Mouse (Mus musculus): Measurements from ENCODE around the gene Kdelc2. TPM values are rescaled to one million over a fixed set of nuclear protein-coding genes. Genes with fewer than 3 reads are reported as not detected.

The Kdelc2 gene
- polyA plus RNA-seq (2015; fragmentation: Nextera tagmentation; extraction: Ambion mirVana), result 2.6 and 2.7 TPM in 2 replicates

- Histone ChIP-seq H3K9ac (replicated peaks) (peak within 1 kb of the TSS; percentile 74), H3K4me2 (ENCODE audit: low read depth, low read length) (peak within 1 kb of the TSS; percentile 92), H3K36me3 (replicated peaks; ENCODE audit: insufficient read depth, low read length) (no peaks in the 10 kb centered on the region), H3K9me3 (ENCODE audit: low read length) (no peaks in the 10 kb centered on the region), H3K4me1 (ENCODE audit: insufficient read depth) (peaks cover 3% of the 10 kb centered on the region; the same call in 1 of the 2 replicates), H3K4me3 (ENCODE audit: low read depth, low read length) (peak within 1 kb of the TSS; percentile 72), H3K27me3 (ENCODE audit: insufficient read depth, low read length) (no peaks in the 10 kb centered on the region), H3K27ac (ENCODE audit: low read depth) (peak within 1 kb of the TSS; percentile 93)
- peak; percentile 76 for ATAC-seq
- under 1% methylated on average over 59 of the region's 75 CpGs for WGBS (ENCODE audit: insufficient replicate concordance)
- DNase-seq, result peak; percentile 56
- TF ChIP-seq CTCF (IDR thresholded peaks at IDR 0.05; ENCODE audit: low read depth) (peak; percentile 37; the same call in 1 of the 2 replicates), EP300 (IDR thresholded peaks at IDR 0.05; ENCODE audit: low read depth) (no peak)
These were observed at the start of gene Kdelc2 for GRCm38 (mm10) chr9:53383951-53384866. Gene Kdelc2, plus strand, starts transcription at chr9:53384025.

GRCm38 (mm10) chr9:53335131-53335530, 48.7 kb upstream of the Kdelc2 start:
- H3K27ac ChIP-seq (ENCODE audit: low read depth), result no peak overlapping the region
- no peak overlapping the region for H3K4me3 ChIP-seq (ENCODE audit: low read depth, low read length)
- no peak for TF ChIP-seq CTCF (IDR thresholded peaks at IDR 0.05; ENCODE audit: low read depth)
- no peak for TF ChIP-seq EP300 (IDR thresholded peaks at IDR 0.05; ENCODE audit: low read depth)
- no peaks in the 10 kb centered on the region for H3K4me1 ChIP-seq (ENCODE audit: insufficient read depth)
- no peaks in the 10 kb centered on the region for H3K36me3 ChIP-seq (replicated peaks; ENCODE audit: insufficient read depth, low read length)
- ATAC-seq (no peak), DNase-seq (no peak)
- H3K9ac ChIP-seq (replicated peaks), result no peak overlapping the region
- peaks cover 3% of the 10 kb centered on the region; the same call in 1 of the 2 replicates for H3K9me3 ChIP-seq (ENCODE audit: low read length)
- no peak overlapping the region for H3K4me2 ChIP-seq (ENCODE audit: low read depth, low read length)
- WGBS (ENCODE audit: insufficient replicate concordance), result 67% methylated on average over 3 of the region's 3 CpGs
- no peaks in the 10 kb centered on the region for H3K27me3 ChIP-seq (ENCODE audit: insufficient read depth, low read length)

- Histone ChIP-seq H3K4me3 (ENCODE audit: low read depth, low read length) (no peak overlapping the region), H3K27me3 (ENCODE audit: insufficient read depth, low read length) (no peaks in the 10 kb centered on the region), H3K4me2 (ENCODE audit: low read depth, low read length) (no peak overlapping the region), H3K9ac (replicated peaks) (no peak overlapping the region), H3K4me1 (ENCODE audit: insufficient read depth) (no peaks in the 10 kb centered on the region), H3K27ac (ENCODE audit: low read depth) (no peak overlapping the region), H3K9me3 (ENCODE audit: low read length) (no peaks in the 10 kb centered on the region), H3K36me3 (replicated peaks; ENCODE audit: insufficient read depth, low read length) (no peaks in the 10 kb centered on the region)
- no peak for TF ChIP-seq EP300 (IDR thresholded peaks at IDR 0.05; ENCODE audit: low read depth)
- no peak for TF ChIP-seq CTCF (IDR thresholded peaks at IDR 0.05; ENCODE audit: low read depth)
- 69% methylated on average over 7 of the region's 7 CpGs for WGBS (ENCODE audit: insufficient replicate concordance)
- no peak for DNase-seq
- ATAC-seq, result no peak
These were observed 44.2 kb upstream of the Kdelc2 start for GRCm38 (mm10) chr9:53339603-53340002.

- Histone ChIP-seq H3K4me3 (ENCODE audit: low read depth, low read length) (peak overlapping the region; percentile 55), H3K27ac (ENCODE audit: low read depth) (peak overlapping the region; percentile 64; the same call in 1 of the 2 replicates), H3K4me1 (ENCODE audit: insufficient read depth) (no peaks in the 10 kb centered on the region), H3K27me3 (ENCODE audit: insufficient read depth, low read length) (no peaks in the 10 kb centered on the region), H3K9me3 (ENCODE audit: low read length) (no peaks in the 10 kb centered on the region), H3K36me3 (replicated peaks; ENCODE audit: insufficient read depth, low read length) (no peaks in the 10 kb centered on the region), H3K9ac (replicated peaks) (no peak overlapping the region), H3K4me2 (ENCODE audit: low read depth, low read length) (peak overlapping the region; percentile 66)
- WGBS (ENCODE audit: insufficient replicate concordance), result 30% methylated on average over 17 of the region's 17 CpGs
- TF ChIP-seq EP300 (IDR thresholded peaks at IDR 0.05; ENCODE audit: low read depth) (no peak), CTCF (IDR thresholded peaks at IDR 0.05; ENCODE audit: low read depth) (no peak)
- peak; percentile 85 for ATAC-seq
- peak; percentile 20 for DNase-seq
These were observed 43.4 kb upstream of the Kdelc2 start for GRCm38 (mm10) chr9:53340328-53340916.

GRCm38 (mm10) chr9:53340969-53341368, 42.9 kb upstream of the Kdelc2 start:
- TF ChIP-seq CTCF (IDR thresholded peaks at IDR 0.05; ENCODE audit: low read depth), result no peak
- TF ChIP-seq EP300 (IDR thresholded peaks at IDR 0.05; ENCODE audit: low read depth), result no peak
- H3K4me1 ChIP-seq (ENCODE audit: insufficient read depth), result no peaks in the 10 kb centered on the region
- H3K9ac ChIP-seq (replicated peaks), result peak overlapping the region; percentile 60
- H3K27me3 ChIP-seq (ENCODE audit: insufficient read depth, low read length), result no peaks in the 10 kb centered on the region
- no peaks in the 10 kb centered on the region for H3K9me3 ChIP-seq (ENCODE audit: low read length)
- H3K36me3 ChIP-seq (replicated peaks; ENCODE audit: insufficient read depth, low read length), result no peaks in the 10 kb centered on the region
- 3% methylated on average over 14 of the region's 14 CpGs for WGBS (ENCODE audit: insufficient replicate concordance)
- peak; percentile 70 for ATAC-seq
- H3K27ac ChIP-seq (ENCODE audit: low read depth), result peak overlapping the region; percentile 64
- H3K4me2 ChIP-seq (ENCODE audit: low read depth, low read length), result peak overlapping the region; percentile 66
- peak; percentile 29 for DNase-seq
- peak overlapping the region; percentile 55 for H3K4me3 ChIP-seq (ENCODE audit: low read depth, low read length)

- no peaks in the 10 kb centered on the region for H3K4me1 ChIP-seq (ENCODE audit: insufficient read depth)
- no peaks in the 10 kb centered on the region for H3K36me3 ChIP-seq (replicated peaks; ENCODE audit: insufficient read depth, low read length)
- no peak overlapping the region for H3K9ac ChIP-seq (replicated peaks)
- H3K4me2 ChIP-seq (ENCODE audit: low read depth, low read length), result peak overlapping the region; percentile 66
- no peak overlapping the region for H3K4me3 ChIP-seq (ENCODE audit: low read depth, low read length)
- DNase-seq (no peak), ATAC-seq (no peak)
- WGBS (ENCODE audit: insufficient replicate concordance), result 68% methylated on average over 3 of the region's 3 CpGs
- TF ChIP-seq EP300 (IDR thresholded peaks at IDR 0.05; ENCODE audit: low read depth) (no peak), CTCF (IDR thresholded peaks at IDR 0.05; ENCODE audit: low read depth) (no peak)
- no peak overlapping the region for H3K27ac ChIP-seq (ENCODE audit: low read depth)
- H3K27me3 ChIP-seq (ENCODE audit: insufficient read depth, low read length), result no peaks in the 10 kb centered on the region
- no peaks in the 10 kb centered on the region for H3K9me3 ChIP-seq (ENCODE audit: low read length)
These were observed 41.8 kb upstream of the Kdelc2 start for GRCm38 (mm10) chr9:53341981-53342380.
